Mouse (Mus musculus): ENCODE results near the gene Col20a1. TPM values are rescaled to one million over a fixed set of nuclear protein-coding genes. Genes with fewer than 3 reads are reported as not detected.

The Col20a1 gene
- polyA plus RNA-seq, 1 experiment from 2014 or later: 0.60 TPM

Other genes starting within 250 kb of the Col20a1 start
- gene Bhlhe23, start 209.6 kb upstream of the Col20a1 start, polyA plus RNA-seq (2014; fragmentation: Nextera tagmentation; extraction: Ambion mirVana): 2.2 and 2.8 TPM in 2 replicates
- gene Ythdf1, start 65.6 kb upstream of the Col20a1 start, polyA plus RNA-seq (2014; fragmentation: Nextera tagmentation; extraction: Ambion mirVana): 49.2 and 61.0 TPM in 2 replicates
- gene Birc7, start 57.5 kb upstream of the Col20a1 start, polyA plus RNA-seq (2014; fragmentation: Nextera tagmentation; extraction: Ambion mirVana): 0.15 and 0.31 TPM in 2 replicates
- gene Nkain4, start 31.8 kb upstream of the Col20a1 start, polyA plus RNA-seq (2014; fragmentation: Nextera tagmentation; extraction: Ambion mirVana): 86.5 and 97.0 TPM in 2 replicates
- gene Arfgap1, start 19.3 kb upstream of the Col20a1 start, polyA plus RNA-seq (2014; fragmentation: Nextera tagmentation; extraction: Ambion mirVana): 87.0 and 95.2 TPM in 2 replicates
- 62.4 and 62.8 TPM in 2 replicates for gene Chrna4, start 57.0 kb downstream of the Col20a1 start, polyA plus RNA-seq (2014; fragmentation: Nextera tagmentation; extraction: Ambion mirVana)
- 56.7 and 60.6 TPM in 2 replicates for gene Kcnq2, start 148.8 kb downstream of the Col20a1 start, polyA plus RNA-seq (2014; fragmentation: Nextera tagmentation; extraction: Ambion mirVana)
- 17.5 and 24.4 TPM in 2 replicates for gene Eef1a2, start 170.5 kb downstream of the Col20a1 start, polyA plus RNA-seq (2014; fragmentation: Nextera tagmentation; extraction: Ambion mirVana)
- 419 and 445 TPM in 2 replicates for gene Ppdpf, start 200.7 kb downstream of the Col20a1 start, polyA plus RNA-seq (2014; fragmentation: Nextera tagmentation; extraction: Ambion mirVana)
- gene Ptk6, start 216.3 kb downstream of the Col20a1 start, polyA plus RNA-seq (2014; fragmentation: Nextera tagmentation; extraction: Ambion mirVana): not detected in 2 replicates
- gene Srms, start 226.7 kb downstream of the Col20a1 start, polyA plus RNA-seq (2014; fragmentation: Nextera tagmentation; extraction: Ambion mirVana): 0.15 and 0.19 TPM in 2 replicates
- 0.23 TPM in 1 of 2 replicates, not detected in the other for gene Fndc11, start 233.5 kb downstream of the Col20a1 start, polyA plus RNA-seq (2014; fragmentation: Nextera tagmentation; extraction: Ambion mirVana)